Mouse (Mus musculus): Measurements from ENCODE around the gene Usp30. TPM values are rescaled to one million over a fixed set of nuclear protein-coding genes. Genes with fewer than 3 reads are reported as not detected.

Usp30 gene
- polyA plus RNA-seq, 1 experiment from 2014 or later = 17.1 TPM

DNA sequence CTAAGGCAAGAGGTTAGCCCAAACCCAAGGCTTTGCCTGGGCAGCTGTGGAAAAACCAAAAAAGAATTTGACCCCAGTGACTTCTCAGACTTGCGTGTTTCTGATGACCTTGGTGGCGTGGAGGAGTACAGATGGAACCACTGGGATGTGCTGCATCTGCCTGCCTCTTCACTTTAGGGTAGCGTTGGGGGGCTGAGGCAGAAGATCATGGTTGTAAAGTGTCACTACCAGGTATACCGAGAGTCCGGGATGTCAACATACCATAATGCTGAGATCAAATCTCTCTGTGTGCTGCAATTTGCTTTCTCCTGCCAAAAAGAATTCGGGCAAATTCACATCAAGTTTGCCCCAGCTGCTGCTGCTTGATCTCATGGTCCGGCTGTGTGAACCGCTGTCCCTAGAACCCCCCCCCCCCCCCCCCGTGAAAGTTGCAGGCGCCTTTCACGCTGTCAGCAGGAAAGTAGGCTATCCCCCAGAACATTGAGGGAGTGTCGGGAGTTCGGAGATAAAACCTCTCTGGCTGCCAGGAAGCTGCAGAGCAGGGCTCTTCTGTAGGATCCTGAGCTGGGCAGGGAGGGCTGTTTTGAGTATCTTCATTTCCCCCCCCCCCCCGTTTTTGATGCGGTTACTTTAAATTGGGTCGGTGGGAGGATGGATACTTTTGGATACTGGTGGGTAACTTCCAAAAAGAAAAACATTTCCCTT, 108.8 kb downstream of the Usp30 start:
- Histone ChIP-seq H3K27ac (no peak overlapping the region), H3K9me3 (no peaks in the 10 kb centered on the region), H3K9ac (no peak overlapping the region), H3K4me3 (no peak overlapping the region), H3K36me3 (no peaks in the 10 kb centered on the region), H3K27me3 (peaks cover 4% of the 10 kb centered on the region; the same call in 1 of the 2 replicates), H3K4me2 (replicated peaks) (peak overlapping the region; percentile 24), H3K4me1 (peaks cover 13% of the 10 kb centered on the region; the same call in 1 of the 2 replicates)
- ATAC-seq (ENCODE audit: insufficient number of reproducible peaks, insufficient read depth, low FRiP score, low TSS enrichment) = no peak
- WGBS = 31% methylated on average over 16 of the region's 16 CpGs

Other genes starting within 250 kb of the Usp30 start
- gene Selplg, start 232.8 kb upstream of the Usp30 start, polyA plus RNA-seq (2016; fragmentation: Nextera tagmentation; extraction: Ambion mirVana) = 1.5 and 1.9 TPM in 2 replicates
- 123 and 127 TPM in 2 replicates for gene Coro1c, start 156.7 kb upstream of the Usp30 start, polyA plus RNA-seq (2016; fragmentation: Nextera tagmentation; extraction: Ambion mirVana)
- 18.1 and 20.4 TPM in 2 replicates for gene Ssh1, start 71.6 kb upstream of the Usp30 start, polyA plus RNA-seq (2016; fragmentation: Nextera tagmentation; extraction: Ambion mirVana)
- gene Dao, start 61.8 kb upstream of the Usp30 start, polyA plus RNA-seq (2016; fragmentation: Nextera tagmentation; extraction: Ambion mirVana) = not detected in 2 replicates
- 3.3 and 5.6 TPM in 2 replicates for gene Svop, start 26.1 kb downstream of the Usp30 start, polyA plus RNA-seq (2016; fragmentation: Nextera tagmentation; extraction: Ambion mirVana)
- 14.6 and 14.7 TPM in 2 replicates for gene Alkbh2, start 62.8 kb downstream of the Usp30 start, polyA plus RNA-seq (2016; fragmentation: Nextera tagmentation; extraction: Ambion mirVana)
- gene Ung, start 64.9 kb downstream of the Usp30 start, polyA plus RNA-seq (2016; fragmentation: Nextera tagmentation; extraction: Ambion mirVana) = 54.2 and 54.5 TPM in 2 replicates
- 3.4 and 6.3 TPM in 2 replicates for gene Acacb, start 81.1 kb downstream of the Usp30 start, polyA plus RNA-seq (2016; fragmentation: Nextera tagmentation; extraction: Ambion mirVana)
- 1.7 and 2.2 TPM in 2 replicates for gene Foxn4, start 208.3 kb downstream of the Usp30 start, polyA plus RNA-seq (2016; fragmentation: Nextera tagmentation; extraction: Ambion mirVana)
- gene Myo1h, start 223.7 kb downstream of the Usp30 start, polyA plus RNA-seq (2016; fragmentation: Nextera tagmentation; extraction: Ambion mirVana) = 1.7 and 1.9 TPM in 2 replicates